Mouse (Mus musculus): ENCODE measurements around the gene Gm2a. TPM values are rescaled to one million over a fixed set of nuclear protein-coding genes. Genes with fewer than 3 reads are reported as not detected.
"Not testable (repeated sequence)": the region's sequence is repeated elsewhere in the genome, so short reads cannot be mapped to it uniquely, and the experiment has no call there.

The Gm2a gene
- polyA plus RNA-seq, 1 experiment from 2014 or later, result 33.1 TPM

- not testable (repeated sequence) for H3K4me2 ChIP-seq
- WGBS, result 46% methylated on average over 4 of the region's 4 CpGs
These were observed 15.9 kb downstream of the Gm2a start for GRCm38 (mm10) chr11:55113861-55114250.

GRCm38 (mm10) chr11:55114291-55114690 lies 16.4 kb downstream of the Gm2a start:
- no peak overlapping the region for H3K4me2 ChIP-seq
- no peaks in the 10 kb centered on the region for H3K9me3 ChIP-seq (replicated peaks)
- no peak for ATAC-seq (ENCODE audit: low FRiP score)
- H3K9ac ChIP-seq (replicated peaks), result no peak overlapping the region
- H3K27me3 ChIP-seq (replicated peaks), result no peaks in the 10 kb centered on the region
- no peak overlapping the region for H3K27ac ChIP-seq (replicated peaks)
- WGBS, result 90% methylated on average over 2 of the region's 2 CpGs
- peaks cover 3% of the 10 kb centered on the region; the same call in 1 of the 2 replicates for H3K4me1 ChIP-seq
- no peak overlapping the region for H3K4me3 ChIP-seq (replicated peaks)
- H3K36me3 ChIP-seq, result peaks cover 3% of the 10 kb centered on the region

More at GRCm38 (mm10) chr11:55113861-55114250, 15.9 kb downstream of the Gm2a start:
- not testable (repeated sequence) for H3K27ac ChIP-seq (replicated peaks); H3K36me3 ChIP-seq; H3K9me3 ChIP-seq (replicated peaks); ATAC-seq (ENCODE audit: low FRiP score); H3K4me1 ChIP-seq; H3K9ac ChIP-seq (replicated peaks); H3K27me3 ChIP-seq (replicated peaks); H3K4me3 ChIP-seq (replicated peaks)

GRCm38 (mm10) chr11:55116004-55116403 lies 18.1 kb downstream of the Gm2a start:
- no peak overlapping the region for H3K9ac ChIP-seq (replicated peaks)
- 98% methylated on average over 3 of the region's 3 CpGs for WGBS
- H3K4me1 ChIP-seq, result no peaks in the 10 kb centered on the region
- H3K4me3 ChIP-seq (replicated peaks), result no peak overlapping the region
- ATAC-seq (ENCODE audit: low FRiP score), result no peak
- H3K9me3 ChIP-seq (replicated peaks), result no peaks in the 10 kb centered on the region
- H3K4me2 ChIP-seq, result no peak overlapping the region
- H3K36me3 ChIP-seq, result no peaks in the 10 kb centered on the region
- no peaks in the 10 kb centered on the region for H3K27me3 ChIP-seq (replicated peaks)
- H3K27ac ChIP-seq (replicated peaks), result no peak overlapping the region

- Histone ChIP-seq H3K36me3 (no peaks in the 10 kb centered on the region), H3K27ac (replicated peaks) (no peak overlapping the region), H3K4me3 (replicated peaks) (no peak overlapping the region), H3K9ac (replicated peaks) (no peak overlapping the region), H3K4me1 (no peaks in the 10 kb centered on the region), H3K27me3 (replicated peaks) (no peaks in the 10 kb centered on the region), H3K4me2 (no peak overlapping the region), H3K9me3 (replicated peaks) (no peaks in the 10 kb centered on the region)
- no peak for ATAC-seq (ENCODE audit: low FRiP score)
- 92% methylated on average over 2 of the region's 2 CpGs for WGBS
These were observed 19.1 kb downstream of the Gm2a start for GRCm38 (mm10) chr11:55117031-55117430.

GRCm38 (mm10) chr11:55120279-55120678 lies 22.4 kb downstream of the Gm2a start:
- no peaks in the 10 kb centered on the region for H3K4me1 ChIP-seq
- no peaks in the 10 kb centered on the region for H3K27me3 ChIP-seq (replicated peaks)
- H3K4me2 ChIP-seq, result no peak overlapping the region
- H3K9ac ChIP-seq (replicated peaks), result no peak overlapping the region
- H3K36me3 ChIP-seq, result no peaks in the 10 kb centered on the region
- no peak overlapping the region for H3K27ac ChIP-seq (replicated peaks)
- no peaks in the 10 kb centered on the region for H3K9me3 ChIP-seq (replicated peaks)
- no peak overlapping the region for H3K4me3 ChIP-seq (replicated peaks)
- ATAC-seq (ENCODE audit: low FRiP score), result no peak

GRCm38 (mm10) chr11:55120821-55121271 lies 22.9 kb downstream of the Gm2a start:
- no peak overlapping the region for H3K9ac ChIP-seq (replicated peaks)
- peak overlapping the region; percentile 41; the same call in 1 of the 2 replicates for H3K27ac ChIP-seq (replicated peaks)
- no peaks in the 10 kb centered on the region for H3K4me1 ChIP-seq
- H3K27me3 ChIP-seq (replicated peaks), result no peaks in the 10 kb centered on the region
- H3K36me3 ChIP-seq, result no peaks in the 10 kb centered on the region
- ATAC-seq (ENCODE audit: low FRiP score), result no peak
- no peak overlapping the region for H3K4me2 ChIP-seq
- no peak overlapping the region for H3K4me3 ChIP-seq (replicated peaks)
- 82% methylated on average over 8 of the region's 8 CpGs for WGBS
- no peaks in the 10 kb centered on the region for H3K9me3 ChIP-seq (replicated peaks)

- no peak overlapping the region for H3K9ac ChIP-seq (replicated peaks)
- H3K4me3 ChIP-seq (replicated peaks), result no peak overlapping the region
- no peaks in the 10 kb centered on the region for H3K27me3 ChIP-seq (replicated peaks)
- no peak for ATAC-seq (ENCODE audit: low FRiP score)
- H3K27ac ChIP-seq (replicated peaks), result no peak overlapping the region
- no peaks in the 10 kb centered on the region for H3K4me1 ChIP-seq
- no peaks in the 10 kb centered on the region for H3K9me3 ChIP-seq (replicated peaks)
- 79% methylated on average over 1 of the region's 1 CpGs for WGBS
- no peak overlapping the region for H3K4me2 ChIP-seq
- no peaks in the 10 kb centered on the region for H3K36me3 ChIP-seq
These were observed 23.5 kb downstream of the Gm2a start for GRCm38 (mm10) chr11:55121430-55121829.

- no peak for ATAC-seq (ENCODE audit: low FRiP score)
- Histone ChIP-seq H3K9ac (replicated peaks) (no peak overlapping the region), H3K36me3 (no peaks in the 10 kb centered on the region), H3K9me3 (replicated peaks) (no peaks in the 10 kb centered on the region), H3K4me2 (no peak overlapping the region), H3K4me3 (replicated peaks) (no peak overlapping the region), H3K27me3 (replicated peaks) (no peaks in the 10 kb centered on the region), H3K27ac (replicated peaks) (no peak overlapping the region), H3K4me1 (no peaks in the 10 kb centered on the region)
- 88% methylated on average over 3 of the region's 3 CpGs for WGBS
These were observed 28.7 kb downstream of the Gm2a start for GRCm38 (mm10) chr11:55126663-55127062.

GRCm38 (mm10) chr11:55127937-55128336 lies 30.0 kb downstream of the Gm2a start:
- no peak overlapping the region for H3K27ac ChIP-seq (replicated peaks)
- no peaks in the 10 kb centered on the region for H3K27me3 ChIP-seq (replicated peaks)
- no peak overlapping the region for H3K4me3 ChIP-seq (replicated peaks)
- no peak for ATAC-seq (ENCODE audit: low FRiP score)
- H3K9ac ChIP-seq (replicated peaks), result no peak overlapping the region
- 79% methylated on average over 6 of the region's 6 CpGs for WGBS
- no peaks in the 10 kb centered on the region for H3K4me1 ChIP-seq
- no peaks in the 10 kb centered on the region for H3K9me3 ChIP-seq (replicated peaks)
- H3K36me3 ChIP-seq, result no peaks in the 10 kb centered on the region
- no peak overlapping the region for H3K4me2 ChIP-seq

GRCm38 (mm10) chr11:55128411-55128810 lies 30.5 kb downstream of the Gm2a start:
- no peaks in the 10 kb centered on the region for H3K9me3 ChIP-seq (replicated peaks)
- WGBS, result 83% methylated on average over 3 of the region's 3 CpGs
- ATAC-seq (ENCODE audit: low FRiP score), result no peak
- H3K4me3 ChIP-seq (replicated peaks), result no peak overlapping the region
- H3K27ac ChIP-seq (replicated peaks), result no peak overlapping the region
- no peak overlapping the region for H3K9ac ChIP-seq (replicated peaks)
- no peaks in the 10 kb centered on the region for H3K4me1 ChIP-seq
- no peaks in the 10 kb centered on the region for H3K36me3 ChIP-seq
- H3K27me3 ChIP-seq (replicated peaks), result no peaks in the 10 kb centered on the region
- no peak overlapping the region for H3K4me2 ChIP-seq

GRCm38 (mm10) chr11:55131077-55131742 lies 33.3 kb downstream of the Gm2a start:
- Histone ChIP-seq H3K9ac (replicated peaks) (no peak overlapping the region), H3K9me3 (replicated peaks) (no peaks in the 10 kb centered on the region), H3K4me2 (no peak overlapping the region), H3K4me3 (replicated peaks) (no peak overlapping the region), H3K27me3 (replicated peaks) (no peaks in the 10 kb centered on the region), H3K27ac (replicated peaks) (no peak overlapping the region), H3K4me1 (no peaks in the 10 kb centered on the region), H3K36me3 (no peaks in the 10 kb centered on the region)
- ATAC-seq (ENCODE audit: low FRiP score), result no peak
- 91% methylated on average over 11 of the region's 11 CpGs for WGBS

- Histone ChIP-seq H3K9me3 (replicated peaks) (no peaks in the 10 kb centered on the region), H3K27me3 (replicated peaks) (no peaks in the 10 kb centered on the region), H3K4me1 (no peaks in the 10 kb centered on the region), H3K4me2 (no peak overlapping the region), H3K27ac (replicated peaks) (no peak overlapping the region), H3K4me3 (replicated peaks) (no peak overlapping the region), H3K9ac (replicated peaks) (no peak overlapping the region), H3K36me3 (no peaks in the 10 kb centered on the region)
- no peak for ATAC-seq (ENCODE audit: low FRiP score)
- 93% methylated on average over 1 of the region's 1 CpGs for WGBS
These were observed 34.0 kb downstream of the Gm2a start for GRCm38 (mm10) chr11:55131946-55132345.
